Mouse (Mus musculus): ENCODE measurements at regions not wholly inside any gene's neighbourhood (a gene's known extent, or its start where the extent isn't known, plus 50 kb on each side); places are given as distances from the start of the nearest gene placed in this dataset.

- TF ChIP-seq CTCF (IDR thresholded peaks at IDR 0.05; ENCODE audit: extremely low read depth, insufficient read length, insufficient replicate concordance, low read depth, low read length) (no peak), POLR2A (IDR thresholded peaks at IDR 0.05; ENCODE audit: low read depth, low read length) (no peak)
These were observed 263.9 kb downstream of the Kctd12 start for GRCm38 (mm10) chr14:102718558-102718957.

All from small intestine, adult 2 months (tissue).